ENCODE assay signal across 12 mouse cellular contexts in the genomic region with DNA sequence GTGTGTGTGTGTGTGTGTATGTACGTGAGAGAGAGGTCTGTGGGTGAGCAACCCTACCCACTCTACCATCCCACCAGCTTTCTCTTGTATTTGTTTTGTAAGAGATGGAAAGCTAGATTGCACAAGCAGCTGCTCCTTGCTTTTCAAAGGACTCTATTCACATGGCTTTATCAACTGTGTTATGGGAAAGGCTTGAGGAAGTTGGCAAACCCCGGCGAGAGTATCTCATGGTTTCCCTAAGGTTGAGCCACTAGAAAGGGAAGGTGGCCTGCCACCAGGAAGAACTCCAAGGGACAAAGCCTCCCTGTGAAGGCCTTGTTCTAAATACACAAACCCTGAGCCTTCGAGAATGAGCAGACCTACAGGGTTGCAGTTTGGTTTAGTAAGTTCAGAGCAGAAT.
"Had no signal": no experiment of that assay in that cellular context is flagged by ENCODE, and none has a peak within 500 bp of the region (broad histone marks: within the 10 kb centered on the region; RNA-seq: fewer than 3 reads in every experiment).

No protein-coding gene starts in this region.

- H3K4me2 ChIP-seq: limb, embryonic 12.5 days; midbrain, embryonic 15.5 days had no signal

- DNase-seq: kidney, adult 11 months; kidney, adult 9 months; kidney, postnatal 36 days; layer of hippocampus, adult 9-11 months; layer of hippocampus, postnatal 36 days; liver; thymus, postnatal 36 days had no signal

- H3K4me3 ChIP-seq: limb, embryonic 12.5 days; midbrain, embryonic 10.5 days; midbrain, embryonic 15.5 days had no signal

- ATAC-seq: midbrain, embryonic 15.5 days had no signal

- H3K9me3 ChIP-seq: limb, embryonic 12.5 days; midbrain, embryonic 10.5 days; midbrain, embryonic 15.5 days had no signal

- H3K4me1 ChIP-seq: limb, embryonic 12.5 days; midbrain, embryonic 10.5 days; midbrain, embryonic 15.5 days had no signal

- H3K27me3 ChIP-seq: limb, embryonic 12.5 days; midbrain, embryonic 15.5 days had no signal

- H3K27ac ChIP-seq: kidney, postnatal 0 days; limb, embryonic 12.5 days; liver, embryonic 14.5 days; midbrain, embryonic 10.5 days; midbrain, embryonic 15.5 days had no signal

- H3K36me3 ChIP-seq: limb, embryonic 12.5 days; midbrain, embryonic 10.5 days; midbrain, embryonic 15.5 days had no signal

- H3K9ac ChIP-seq: limb, embryonic 12.5 days; liver, embryonic 14.5 days; midbrain, embryonic 15.5 days had no signal
